Mouse (Mus musculus) heart, postnatal 14 days (tissue): ENCODE measurements at regions not wholly inside any gene's neighbourhood (a gene's known extent, or its start where the extent isn't known, plus 50 kb on each side); places are given as distances from the start of the nearest gene placed in this dataset.
A peak's percentile ranks its signal among the peaks of the same experiment; 100 is the strongest.
"Not testable (repeated sequence)": the region's sequence is repeated elsewhere in the genome, so short reads cannot be mapped to it uniquely, and the experiment has no call there.

ENCODE experiments used
- DNase-seq, 2 experiments: peaks; one replicate each; pipeline ENCODE4 v3.0.0; 2021 to 2022
- intact Hi-C: fragments of 180-260 bp; cut with DNase I; formaldehyde crosslinking; loops from one replicate; pipeline ENCODE4 v1.15.1; 2025

- DNase-seq, result no peak
- intact Hi-C loops, result no loop called here
Observed at GRCm38 (mm10) chr5:78075203-78075602, 667.4 kb upstream of the Igfbp7 start.

- DNase-seq, result no peak
- intact Hi-C loops, result no loop called here
Observed at GRCm38 (mm10) chr5:78032554-78033250, 624.9 kb upstream of the Igfbp7 start.

- intact Hi-C loops, result no loop called here
- no peak for DNase-seq
Observed at GRCm38 (mm10) chr5:78017523-78017922, 609.7 kb upstream of the Igfbp7 start.

- intact Hi-C loops, result no loop called here
- DNase-seq, result no peak
Observed at GRCm38 (mm10) chr5:77986449-77987047, 578.7 kb upstream of the Igfbp7 start.

GRCm38 (mm10) chr5:77985269-77985668 is 577.4 kb upstream of the Igfbp7 start:
- DNase-seq, result no peak
- intact Hi-C loops, result no loop called here

- intact Hi-C loops, DNase-seq: not testable (repeated sequence)
Observed at GRCm38 (mm10) chr5:77940021-77940420, 532.2 kb upstream of the Igfbp7 start.

- intact Hi-C loops, result no loop called here
- no peak for DNase-seq
Observed at GRCm38 (mm10) chr5:77931874-77932273, 524.0 kb upstream of the Igfbp7 start.

GRCm38 (mm10) chr5:77921186-77921585 is 513.3 kb upstream of the Igfbp7 start:
- intact Hi-C loops, result no loop called here
- DNase-seq, result no peak

GRCm38 (mm10) chr5:77917086-77917676 is 509.3 kb upstream of the Igfbp7 start:
- DNase-seq, result no peak
- intact Hi-C loops, result no loop called here

- intact Hi-C loops, result no loop called here
- DNase-seq, result no peak
Observed at GRCm38 (mm10) chr5:77916375-77916774, 508.5 kb upstream of the Igfbp7 start.

GRCm38 (mm10) chr5:77909218-77909617 is 501.4 kb upstream of the Igfbp7 start:
- peak; percentile 1 to 3 for DNase-seq
- intact Hi-C loops, result no loop called here

GRCm38 (mm10) chr5:77892024-77892423 is 484.2 kb upstream of the Igfbp7 start:
- DNase-seq, result not testable (repeated sequence)

GRCm38 (mm10) chr5:77888534-77888933 is 480.7 kb upstream of the Igfbp7 start:
- intact Hi-C loops, result no loop called here
- peak in 1 of 2 experiments; percentile 0 for DNase-seq

More at GRCm38 (mm10) chr5:77892024-77892423, 484.2 kb upstream of the Igfbp7 start:
- intact Hi-C loops, result not testable (repeated sequence)

- intact Hi-C loops, result no loop called here
- no peak for DNase-seq
Observed at GRCm38 (mm10) chr5:77871403-77871802, 463.6 kb upstream of the Igfbp7 start.

- no peak for DNase-seq
- intact Hi-C loops, result no loop called here
Observed at GRCm38 (mm10) chr5:77865342-77865741, 457.5 kb upstream of the Igfbp7 start.

GRCm38 (mm10) chr5:77855191-77855590 is 447.4 kb upstream of the Igfbp7 start:
- DNase-seq, result no peak
- intact Hi-C loops, result no loop called here

GRCm38 (mm10) chr5:77853999-77854784 is 446.4 kb upstream of the Igfbp7 start:
- intact Hi-C loops, result no loop called here
- DNase-seq, result no peak

- intact Hi-C loops, result no loop called here
- DNase-seq, result peak in 1 of 2 experiments; percentile 3
Observed at GRCm38 (mm10) chr5:77851645-77852044, 443.8 kb upstream of the Igfbp7 start.

GRCm38 (mm10) chr5:77838186-77839097 is 430.6 kb upstream of the Igfbp7 start:
- no peak for DNase-seq
- intact Hi-C loops, result no loop called here

- no peak for DNase-seq
- intact Hi-C loops, result no loop called here
Observed at GRCm38 (mm10) chr5:77827971-77828370, 420.1 kb upstream of the Igfbp7 start.
